Mouse (Mus musculus): ENCODE measurements around the gene Pbx2. TPM values are rescaled to one million over a fixed set of nuclear protein-coding genes. Genes with fewer than 3 reads are reported as not detected.
"Not testable (repeated sequence)": the region's sequence is repeated elsewhere in the genome, so short reads cannot be mapped to it uniquely, and the experiment has no call there.

Gene Pbx2
- polyA plus RNA-seq (2021) = 59.7 TPM

- ATAC-seq = no peak
- DNase-seq (ENCODE audit: low read depth, low spot score) = no peak
- POLR2A ChIA-PET = interaction anchor here (1.0 to 2.3 kb wide), 4 partner anchors 8 to 35 kb away, joined by 3 to 12 read pairs (median 4); partner anchors contain the start of gene Agpat1
- no peak for TF ChIP-seq CTCF (IDR thresholded peaks at IDR 0.05)
- CTCF ChIA-PET = no interaction called here
- no peaks in the 10 kb centered on the region for H3K27me3 ChIP-seq
- in situ Hi-C loops (cut with MboI; ENCODE audit: low pct_unique_long_range_greater_than_20kb) = no loop called here
Observed at GRCm38 (mm10) chr17:34591029-34591993, at the start of gene Pbx2. TSS of gene Pbx2 (plus strand) at chr17:34591266.

GRCm38 (mm10) chr17:34543567-34543966, 47.5 kb upstream of the Pbx2 start:
- ATAC-seq; DNase-seq (ENCODE audit: low read depth, low spot score); in situ Hi-C loops (cut with MboI; ENCODE audit: low pct_unique_long_range_greater_than_20kb): not testable (repeated sequence)

GRCm38 (mm10) chr17:34546797-34547196, 44.3 kb upstream of the Pbx2 start:
- no peak for ATAC-seq
- H3K27me3 ChIP-seq = peaks cover 8% of the 10 kb centered on the region
- ChIA-PET POLR2A (no interaction called here), CTCF (no interaction called here)
- in situ Hi-C loops (cut with MboI; ENCODE audit: low pct_unique_long_range_greater_than_20kb) = no loop called here
- TF ChIP-seq CTCF (IDR thresholded peaks at IDR 0.05) = no peak
- no peak for DNase-seq (ENCODE audit: low read depth, low spot score)

More at GRCm38 (mm10) chr17:34543567-34543966, 47.5 kb upstream of the Pbx2 start:
- H3K27me3 ChIP-seq, CTCF ChIA-PET, POLR2A ChIA-PET: not testable (repeated sequence)

- TF ChIP-seq CTCF (IDR thresholded peaks at IDR 0.05) = no peak
- CTCF ChIA-PET = no interaction called here
Observed at GRCm38 (mm10) chr17:34547601-34548000, 43.5 kb upstream of the Pbx2 start.

GRCm38 (mm10) chr17:34549156-34549555, 41.9 kb upstream of the Pbx2 start:
- DNase-seq (ENCODE audit: low read depth, low spot score) (no peak), ATAC-seq (no peak)
- in situ Hi-C loops (cut with MboI; ENCODE audit: low pct_unique_long_range_greater_than_20kb) = no loop called here
- TF ChIP-seq CTCF (IDR thresholded peaks at IDR 0.05) = no peak
- CTCF ChIA-PET = no interaction called here
- H3K27me3 ChIP-seq = peaks cover 10% of the 10 kb centered on the region
- POLR2A ChIA-PET = no interaction called here

More at GRCm38 (mm10) chr17:34547601-34548000, 43.5 kb upstream of the Pbx2 start:
- POLR2A ChIA-PET = no interaction called here
- ATAC-seq = no peak
- peaks cover 10% of the 10 kb centered on the region for H3K27me3 ChIP-seq
- in situ Hi-C loops (cut with MboI; ENCODE audit: low pct_unique_long_range_greater_than_20kb) = no loop called here
- DNase-seq (ENCODE audit: low read depth, low spot score) = no peak

- H3K27me3 ChIP-seq = peaks cover 10% of the 10 kb centered on the region
- in situ Hi-C loops (cut with MboI; ENCODE audit: low pct_unique_long_range_greater_than_20kb) = no loop called here
- ChIA-PET POLR2A (no interaction called here), CTCF (no interaction called here)
- TF ChIP-seq CTCF (IDR thresholded peaks at IDR 0.05) = no peak
- ATAC-seq (no peak), DNase-seq (ENCODE audit: low read depth, low spot score) (no peak)
Observed at GRCm38 (mm10) chr17:34549843-34550242, 41.2 kb upstream of the Pbx2 start.

GRCm38 (mm10) chr17:34555483-34555882, 35.6 kb upstream of the Pbx2 start:
- DNase-seq (ENCODE audit: low read depth, low spot score) (no peak), ATAC-seq (peak; percentile 66)
- peak; percentile 91 for TF ChIP-seq CTCF (IDR thresholded peaks at IDR 0.05)
- CTCF ChIA-PET = interaction anchor here (1.4 to 1.7 kb wide), 2 partner anchors 10 to 30 kb away, joined by 4 to 5 read pairs; no protein-coding TSS in a partner anchor
- H3K27me3 ChIP-seq = peaks cover 20% of the 10 kb centered on the region
- in situ Hi-C loops (cut with MboI; ENCODE audit: low pct_unique_long_range_greater_than_20kb) = no loop called here
- POLR2A ChIA-PET = no interaction called here

GRCm38 (mm10) chr17:34556406-34556805, 34.7 kb upstream of the Pbx2 start:
- in situ Hi-C loops (cut with MboI; ENCODE audit: low pct_unique_long_range_greater_than_20kb) = no loop called here
- CTCF ChIA-PET = interaction anchor here (1.7 kb wide), 1 partner anchor 29 kb away, joined by 5 read pairs; no protein-coding TSS in a partner anchor
- DNase-seq (ENCODE audit: low read depth, low spot score) = no peak
- TF ChIP-seq CTCF (IDR thresholded peaks at IDR 0.05) = no peak
- peaks cover 16% of the 10 kb centered on the region for H3K27me3 ChIP-seq
- ATAC-seq = no peak
- POLR2A ChIA-PET = interaction anchor here (0.8 kb wide), 1 partner anchor 35 kb away, joined by 3 read pairs; the partner anchor contains the start of gene Pbx2

GRCm38 (mm10) chr17:34557411-34557810, 33.7 kb upstream of the Pbx2 start:
- ATAC-seq (no peak), DNase-seq (ENCODE audit: low read depth, low spot score) (no peak)
- H3K27me3 ChIP-seq = peaks cover 9% of the 10 kb centered on the region
- ChIA-PET CTCF (no interaction called here), POLR2A (no interaction called here)
- TF ChIP-seq CTCF (IDR thresholded peaks at IDR 0.05) = no peak
- in situ Hi-C loops (cut with MboI; ENCODE audit: low pct_unique_long_range_greater_than_20kb) = no loop called here

- in situ Hi-C loops (cut with MboI; ENCODE audit: low pct_unique_long_range_greater_than_20kb) = no loop called here
- ATAC-seq (no peak), DNase-seq (ENCODE audit: low read depth, low spot score) (no peak)
- POLR2A ChIA-PET = no interaction called here
- no peak for TF ChIP-seq CTCF (IDR thresholded peaks at IDR 0.05)
- CTCF ChIA-PET = no interaction called here
- peaks cover 9% of the 10 kb centered on the region for H3K27me3 ChIP-seq
Observed at GRCm38 (mm10) chr17:34559116-34559515, 31.9 kb upstream of the Pbx2 start.

- POLR2A ChIA-PET = no interaction called here
- no peak for TF ChIP-seq CTCF (IDR thresholded peaks at IDR 0.05)
- no peak for ATAC-seq
- CTCF ChIA-PET = no interaction called here
- in situ Hi-C loops (cut with MboI; ENCODE audit: low pct_unique_long_range_greater_than_20kb) = no loop called here
- no peak for DNase-seq (ENCODE audit: low read depth, low spot score)
- H3K27me3 ChIP-seq = peaks cover 12% of the 10 kb centered on the region
Observed at GRCm38 (mm10) chr17:34559895-34560294, 31.2 kb upstream of the Pbx2 start.

Data from Patski (cell line).